Mouse (Mus musculus) right cerebral cortex, postnatal 4 days (tissue): Measurements from ENCODE around the gene Gm3543.
"Not testable (repeated sequence)": the region's sequence is repeated elsewhere in the genome, so short reads cannot be mapped to it uniquely, and the experiment has no call there.

Experiments used
- DNase-seq: peaks from one replicate; pipeline ENCODE4 v3.0.0-alpha.2; 2022

Gene Gm3543

DNA sequence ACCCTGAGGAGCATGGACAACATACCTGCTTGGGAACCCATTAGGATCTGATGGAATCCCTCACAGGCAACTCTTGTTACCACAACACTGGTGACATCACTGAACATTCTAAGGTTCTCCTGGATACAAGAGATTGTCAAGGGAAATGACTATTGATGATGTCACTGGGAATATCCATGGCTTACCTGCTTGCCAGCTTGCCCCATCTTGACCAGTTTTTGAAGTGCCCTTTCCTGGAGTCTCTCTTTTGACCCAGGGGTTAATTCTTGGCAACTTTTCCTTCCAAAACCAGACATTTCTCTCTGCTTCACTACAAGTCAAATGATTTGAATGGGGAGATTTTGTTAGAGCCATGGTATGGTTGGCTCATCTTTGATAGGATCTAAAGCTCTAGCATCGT lies at the start of gene Gm3543:
TSS of gene Gm3543 (minus strand) at position 101 of the 400 bp plus-strand sequence.
- DNase-seq = not testable (repeated sequence)

- DNase-seq = not testable (repeated sequence)
Measured at GRCm38 (mm10) chr14:41968596-41968995, 14.5 kb downstream of the Gm3543 start.

DNA sequence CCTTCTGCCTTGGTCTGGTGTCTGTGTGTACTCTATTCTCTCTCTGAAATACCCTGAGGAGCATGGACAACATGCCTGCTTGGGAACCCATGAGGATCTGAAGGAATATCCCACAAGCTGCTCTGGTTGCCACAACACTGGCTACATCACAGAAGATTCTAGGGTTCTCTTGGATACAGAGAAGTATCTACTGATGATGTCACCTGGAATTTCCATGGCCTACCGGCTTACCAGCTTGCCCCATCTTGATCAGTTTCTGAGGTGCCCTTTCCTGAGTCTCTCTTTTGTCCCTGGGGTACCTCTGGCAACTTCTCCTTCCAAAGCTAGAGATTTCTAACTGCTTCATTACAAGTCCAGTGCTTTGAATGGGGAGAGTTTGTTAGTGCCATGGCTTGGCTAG lies 15.3 kb downstream of the Gm3543 start, which contains the start of gene Gm6401:
TSS of gene Gm6401 (minus strand) at position 101 of the 400 bp plus-strand sequence.
- DNase-seq = not testable (repeated sequence)

- DNase-seq = not testable (repeated sequence)
Measured at GRCm38 (mm10) chr14:41964095-41964494, 19.0 kb downstream of the Gm3543 start.

GRCm38 (mm10) chr14:41943695-41944094 lies 39.4 kb downstream of the Gm3543 start, which contains the start of gene 1700024B05Rik:
TSS of gene 1700024B05Rik (plus strand) at chr14:41943995.
- not testable (repeated sequence) for DNase-seq
